Mouse (Mus musculus) c-Kit-positive CD71-positive TER-119-positive erythroid progenitor cells, embryonic 14.5 days (primary cell): Measurements from ENCODE around the gene Vmn1r51.
"Not testable (repeated sequence)": the region's sequence is repeated elsewhere in the genome, so short reads cannot be mapped to it uniquely, and the experiment has no call there.

Experiments used
- DNase-seq: peaks from one replicate; pipeline ENCODE4 v3.0.0-alpha.2; 2013; ENCODE audit warnings: low spot score

The Vmn1r51 gene

GRCm38 (mm10) chr6:90122296-90122695, at the start of gene Vmn1r51:
Gene Vmn1r51 (plus strand): TSS chr6:90122596.
- not testable (repeated sequence) for DNase-seq

- DNase-seq = no peak
Measured at GRCm38 (mm10) chr6:90078406-90078805, 44.0 kb upstream of the Vmn1r51 start, which contains the start of gene Vmn1r49. Gene Vmn1r49 (minus strand): TSS chr6:90078506.

GRCm38 (mm10) chr6:90100566-90100965, 21.8 kb upstream of the Vmn1r51 start:
- no peak for DNase-seq

- DNase-seq = no peak
Measured at GRCm38 (mm10) chr6:90101130-90101529, 21.3 kb upstream of the Vmn1r51 start, which contains the start of gene Vmn1r50. Gene Vmn1r50 (plus strand): TSS chr6:90101430.

- DNase-seq = no peak
Measured at GRCm38 (mm10) chr6:90160139-90160538, 37.7 kb downstream of the Vmn1r51 start.

GRCm38 (mm10) chr6:90174508-90174907, 52.1 kb downstream of the Vmn1r51 start, which contains the start of gene Vmn1r52:
Gene Vmn1r52 (plus strand): TSS chr6:90174808.
- DNase-seq = no peak
